Mouse (Mus musculus) megakaryocyte-erythroid progenitor cell, adult 5 weeks (primary cell): ENCODE data around the gene Kank2. TPM values are rescaled to one million over a fixed set of nuclear protein-coding genes. Genes with fewer than 3 reads are reported as not detected.

Source experiments
- polyA plus RNA-seq: library from polyadenylated mRNA; stranded (reverse); fragments of >175 nt; gene quantifications from 2 replicates; pipeline ENCODE4 v1.2.3, GENCODE M21; 2012

Gene Kank2
- 1.9 and 2.9 TPM in 2 replicates for polyA plus RNA-seq

DNA sequence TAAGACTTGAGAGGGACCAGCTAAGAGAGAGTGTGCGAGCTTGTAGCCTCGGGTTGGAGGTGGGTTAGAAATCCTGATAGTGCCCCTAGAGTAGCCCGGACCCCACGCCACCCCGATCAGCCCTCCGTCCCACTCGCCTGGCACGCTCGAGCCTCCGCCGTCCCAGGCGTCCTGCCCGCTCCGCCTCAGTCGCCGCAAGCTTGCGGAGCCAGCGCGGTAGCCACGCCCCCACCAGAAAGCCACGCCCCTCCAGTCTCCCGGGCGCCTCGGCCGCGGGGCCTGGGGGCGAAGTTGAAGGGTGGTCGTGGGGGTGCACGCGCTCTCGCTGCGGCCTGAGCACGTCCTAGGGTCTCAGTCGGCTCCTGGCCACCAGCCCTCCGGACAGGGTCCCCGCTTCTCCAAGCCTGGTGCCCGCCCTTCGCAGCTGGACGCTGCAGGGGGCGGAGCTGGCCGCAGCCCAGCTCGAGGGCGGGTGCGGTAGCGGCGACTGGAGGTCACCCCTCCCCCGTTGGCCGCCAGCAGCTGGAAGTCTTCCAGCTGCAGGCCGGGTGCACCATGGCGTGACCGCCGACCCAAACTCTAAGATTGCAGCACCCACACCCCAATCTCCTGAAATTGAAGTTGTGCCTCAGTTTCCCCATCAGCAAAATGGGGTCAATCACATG, at the start of gene Kank2:
Kank2 (minus strand) TSS at position 400 of the 665 bp plus-strand sequence.

DNA sequence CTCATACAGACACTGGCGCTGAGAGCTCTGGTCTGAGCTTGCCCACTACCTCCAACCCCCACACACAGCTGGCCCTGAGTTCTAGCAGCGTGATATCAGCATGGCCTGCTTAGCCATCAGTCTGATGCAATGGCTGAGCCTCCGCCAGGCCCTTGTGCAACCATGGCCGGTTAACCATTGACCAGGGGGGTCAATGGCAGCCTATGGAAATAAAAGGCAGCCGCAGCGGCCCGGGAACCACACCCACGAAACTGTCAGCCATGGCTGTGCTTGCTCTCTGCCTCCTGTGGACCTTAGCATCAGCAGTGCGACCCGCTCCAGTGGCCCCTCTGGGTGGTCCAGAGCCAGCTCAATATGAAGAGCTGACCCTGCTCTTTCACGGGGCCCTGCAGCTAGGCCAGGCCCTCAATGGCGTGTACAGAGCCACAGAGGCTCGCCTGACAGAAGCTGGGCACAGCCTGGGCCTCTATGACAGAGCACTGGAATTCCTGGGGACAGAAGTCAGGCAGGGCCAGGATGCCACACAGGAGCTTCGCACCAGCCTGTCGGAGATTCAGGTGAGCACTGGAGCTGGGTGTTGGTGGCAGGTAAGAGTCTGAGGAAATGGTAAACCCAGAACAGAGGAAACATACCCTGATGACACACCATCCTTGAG, 36.8 kb upstream of the Kank2 start, which contains the start of gene Angptl8:
Angptl8 (plus strand) TSS at position 253 of the 655 bp plus-strand sequence.

DNA sequence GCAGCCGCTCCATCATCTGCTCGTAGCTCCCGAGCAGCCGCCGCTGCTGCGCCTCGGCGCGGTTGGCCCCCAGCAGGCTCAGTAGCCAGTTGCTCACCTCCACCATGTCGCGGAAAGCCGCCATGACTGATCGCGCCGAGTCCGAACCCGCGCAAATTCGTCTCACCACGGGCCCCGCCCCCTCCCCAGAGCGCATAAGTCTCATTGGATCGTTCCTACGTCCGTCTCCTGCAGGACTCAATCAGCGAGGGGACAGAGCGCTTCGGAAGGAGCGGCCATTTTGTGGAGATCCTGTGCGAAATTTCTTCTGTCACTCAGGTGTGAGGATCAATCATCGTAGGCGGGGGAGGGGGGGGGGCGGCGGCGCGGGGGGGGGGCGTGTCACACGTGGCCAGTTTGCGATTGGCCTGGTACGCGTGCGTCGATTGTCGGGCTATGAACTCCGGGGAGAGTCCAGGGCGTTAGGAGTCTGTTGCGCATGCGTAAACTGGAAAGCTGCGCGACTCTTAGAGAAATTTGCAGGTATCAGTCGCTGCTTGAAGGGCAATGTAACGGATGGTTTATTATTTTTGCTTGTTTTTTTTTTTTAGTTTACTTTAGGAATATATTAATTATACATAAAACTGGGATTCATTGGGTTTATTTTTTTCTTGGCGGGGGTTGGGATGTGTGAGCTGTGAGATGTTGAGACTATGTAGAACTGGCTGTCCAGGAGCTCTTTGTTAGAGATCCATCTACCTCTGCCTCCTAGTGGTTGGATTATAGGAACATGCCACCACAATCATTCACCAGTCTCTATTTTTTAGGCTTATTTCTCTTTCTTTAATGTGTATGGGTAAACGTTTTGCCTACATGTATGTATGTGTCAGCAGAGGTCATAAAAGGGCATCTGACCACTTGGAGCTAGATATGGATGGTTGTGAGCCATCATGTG, 38.1 kb downstream of the Kank2 start, which contains the start of gene Spc24:
Spc24 (minus strand) TSS at position 149 of the 934 bp plus-strand sequence.

DNA sequence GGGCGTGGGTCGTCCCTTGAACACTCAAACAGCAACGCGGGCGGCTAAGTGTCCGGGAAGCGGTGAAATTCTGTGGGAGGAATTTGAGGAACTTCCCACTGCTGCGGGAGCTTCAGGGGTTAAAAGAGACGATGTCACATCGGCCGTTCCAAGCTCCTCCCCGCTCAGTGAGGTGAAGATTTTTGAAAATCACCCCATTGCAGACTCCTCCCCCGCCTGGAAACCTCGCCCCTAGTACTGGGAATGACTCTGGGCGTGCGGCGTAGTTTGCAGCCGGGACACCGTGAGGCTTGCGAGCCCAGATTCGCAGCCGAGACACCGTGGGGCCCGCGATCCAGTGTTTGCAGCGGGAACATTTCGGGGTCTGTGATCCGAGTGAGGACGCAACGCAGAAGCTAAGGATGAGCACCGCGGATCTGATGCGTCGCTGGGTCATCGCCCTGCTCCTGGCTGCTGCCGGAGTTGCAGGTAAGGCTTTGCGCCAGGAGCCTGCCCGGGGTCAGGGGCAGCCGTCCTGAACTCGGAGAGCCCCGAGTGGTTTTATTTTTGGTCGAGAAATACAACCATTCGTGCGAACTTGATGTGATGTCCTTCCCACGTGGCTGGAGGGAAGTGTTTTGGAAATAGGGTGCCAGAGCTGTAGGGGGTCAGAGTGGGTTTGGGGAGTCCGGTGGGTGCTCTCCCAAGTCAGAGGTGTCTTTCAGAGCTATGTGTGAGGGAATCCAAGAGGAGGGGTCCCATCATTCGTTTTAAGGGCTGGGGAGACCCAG, 75.0 kb downstream of the Kank2 start, which contains the start of gene Ldlr:
Ldlr (plus strand) TSS at position 107 of the 770 bp plus-strand sequence.

Other genes starting within 250 kb of the Kank2 start
- 23.6 and 24.1 TPM in 2 replicates for gene Timm29, start 206.0 kb downstream of the Kank2 start, polyA plus RNA-seq
- 6.4 and 8.6 TPM in 2 replicates for gene Yipf2, start 205.9 kb downstream of the Kank2 start, polyA plus RNA-seq
- gene Smarca4, start 182.6 kb downstream of the Kank2 start, polyA plus RNA-seq, result 227 and 251 TPM in 2 replicates
- 26.7 and 29.8 TPM in 2 replicates for gene Ldlr, start 75.3 kb downstream of the Kank2 start, polyA plus RNA-seq
- gene Spc24, start 38.4 kb downstream of the Kank2 start, polyA plus RNA-seq, result 101 and 106 TPM in 2 replicates
- gene Angptl8, start 36.8 kb upstream of the Kank2 start, polyA plus RNA-seq, result 1.7 and 3.7 TPM in 2 replicates
- 3.1 and 4.8 TPM in 2 replicates for gene Dock6, start 53.9 kb upstream of the Kank2 start, polyA plus RNA-seq
- 35.5 and 43.8 TPM in 2 replicates for gene Rab3d, start 119.4 kb upstream of the Kank2 start, polyA plus RNA-seq
- 0.26 and 0.54 TPM in 2 replicates for gene Ccdc159, start 128.7 kb upstream of the Kank2 start, polyA plus RNA-seq
- gene Tmem205, start 128.8 kb upstream of the Kank2 start, polyA plus RNA-seq, result 28.8 and 33.9 TPM in 2 replicates
- gene Plppr2, start 138.3 kb upstream of the Kank2 start, polyA plus RNA-seq, result 1.9 and 2.5 TPM in 2 replicates
- 5.8 and 8.1 TPM in 2 replicates for gene Swsap1, start 157.0 kb upstream of the Kank2 start, polyA plus RNA-seq
- gene Epor, start 164.8 kb upstream of the Kank2 start, polyA plus RNA-seq, result 45.2 and 62.0 TPM in 2 replicates
- gene Rgl3, start 190.7 kb upstream of the Kank2 start, polyA plus RNA-seq, result 0.03 and 0.11 TPM in 2 replicates
- not detected in 2 replicates for gene Ccdc151, start 203.9 kb upstream of the Kank2 start, polyA plus RNA-seq
- 202 and 244 TPM in 2 replicates for gene Prkcsh, start 204.1 kb upstream of the Kank2 start, polyA plus RNA-seq